Mouse (Mus musculus) lung, postnatal 0 days (tissue): Measurements from ENCODE around the gene Slc44a5.

Source experiments
- CTCF ChIP-seq: IDR thresholded peaks from 2 replicates; pipeline ENCODE4 v1.5.1; 2016; ENCODE audit warnings: antibody characterized with exemption, mild to moderate bottlenecking
- EP300 ChIP-seq: IDR thresholded peaks from 2 replicates; pipeline ENCODE4 v1.6.1; 2016; ENCODE audit warnings: antibody characterized with exemption, mild to moderate bottlenecking, control low read depth

- TF ChIP-seq CTCF = no peak
- no peak for TF ChIP-seq EP300
Measured at GRCm38 (mm10) chr3:154182987-154183386, 209.8 kb downstream of the Slc44a5 start.
